Mouse (Mus musculus): ENCODE data around the gene Gm5624.
"Not testable (repeated sequence)": the region's sequence is repeated elsewhere in the genome, so short reads cannot be mapped to it uniquely, and the experiment has no call there.

- TF ChIP-seq JUN (IDR thresholded peaks at IDR 0.05; ENCODE audit: insufficient read depth, low read depth, low read length); EP300 (IDR thresholded peaks at IDR 0.05; ENCODE audit: low read length); CTCF (conservative IDR thresholded peaks at IDR 0.05 in 1 of 2, IDR thresholded peaks at IDR 0.05 in 1 of 2; ENCODE audit: low read depth in 2 of 2, low read length in 2 of 2); MAZ (IDR thresholded peaks at IDR 0.05; ENCODE audit: low read depth, low read length); IRF4 (IDR thresholded peaks at IDR 0.05; ENCODE audit: low read depth, low read length); ZC3H11A (IDR thresholded peaks at IDR 0.05; ENCODE audit: low read depth, low read length): not testable (repeated sequence)
- TF ChIP-seq POLR2A (IDR thresholded peaks at IDR 0.05; ENCODE audit: low read depth, low read length), result peak; percentile 45; the same call in 1 of the 2 replicates
These were observed at the start of gene Gm5624 for GRCm38 (mm10) chr14:44627737-44628136.
